Mouse (Mus musculus) kidney, adult 2 months (tissue): ENCODE measurements around the gene Tas2r119. TPM values are rescaled to one million over a fixed set of nuclear protein-coding genes. Genes with fewer than 3 reads are reported as not detected.
A peak's percentile ranks its signal among the peaks of the same experiment; 100 is the strongest.

ENCODE experiments used
- DNase-seq: peaks from one replicate; pipeline ENCODE4 v3.0.0; 2021
- H3K27ac ChIP-seq: fragments of 200-500 bp; 2 replicates; pipeline ENCODE4 v1.5.1; 2012; ENCODE audit warnings: low read depth, low read length, control low read depth, inconsistent platforms; ENCODE audit not compliant: insufficient read depth
- H3K27me3 ChIP-seq: fragments of 200-500 bp; replicated peaks from 2 replicates; pipeline ENCODE4 v1.6.1; 2012; ENCODE audit warnings: mild to moderate bottlenecking, moderate library complexity, low read length, inconsistent platforms; ENCODE audit not compliant: control insufficient read depth, insufficient read depth
- H3K36me3 ChIP-seq: fragments of 200-500 bp; 2 replicates; pipeline ENCODE4 v1.6.1; 2012; ENCODE audit warnings: mild to moderate bottlenecking, moderate library complexity, low read length, inconsistent platforms; ENCODE audit not compliant: control insufficient read depth, insufficient read depth
- H3K4me1 ChIP-seq: fragments of 200-500 bp; 2 replicates; pipeline ENCODE4 v1.6.1; 2011; ENCODE audit warnings: low read length; ENCODE audit not compliant: control insufficient read depth, insufficient read depth
- H3K4me3 ChIP-seq: fragments of 200-500 bp; 2 replicates; pipeline ENCODE4 v1.5.1; 2011; ENCODE audit warnings: mild to moderate bottlenecking, low read depth, low read length, control low read depth; ENCODE audit not compliant: insufficient read depth
- CTCF ChIP-seq: fragments of 200-500 bp; conservative IDR thresholded peaks from 2 replicates; pipeline ENCODE4 v1.5.1; 2011; ENCODE audit warnings: low read depth, mild to moderate bottlenecking, control low read depth, low read length, moderate library complexity, mixed read lengths; ENCODE audit not compliant: insufficient read depth, insufficient read length
- POLR2A ChIP-seq: fragments of 200-500 bp; IDR thresholded peaks from one replicate; pipeline ENCODE4 v1.6.1; 2011; ENCODE audit warnings: low read depth, low read length, control low read depth
- WGBS: fragments of 180-500 bp; shearing (Covaris S2); methylation state at CpG from one replicate; pipeline ENCODE4 v1.1.7; 2018; 5-methylcytosine and 5-hydroxymethylcytosine counted together
- polyA plus RNA-seq: library from polyadenylated mRNA; depleted of rRNA; stranded (reverse); fragments of >200 nt; gene quantifications from 2 replicates; pipeline ENCODE4 v1.2.3, GENCODE M21; 2012

Gene Tas2r119
- polyA plus RNA-seq, 1 experiment: not detected

DNA sequence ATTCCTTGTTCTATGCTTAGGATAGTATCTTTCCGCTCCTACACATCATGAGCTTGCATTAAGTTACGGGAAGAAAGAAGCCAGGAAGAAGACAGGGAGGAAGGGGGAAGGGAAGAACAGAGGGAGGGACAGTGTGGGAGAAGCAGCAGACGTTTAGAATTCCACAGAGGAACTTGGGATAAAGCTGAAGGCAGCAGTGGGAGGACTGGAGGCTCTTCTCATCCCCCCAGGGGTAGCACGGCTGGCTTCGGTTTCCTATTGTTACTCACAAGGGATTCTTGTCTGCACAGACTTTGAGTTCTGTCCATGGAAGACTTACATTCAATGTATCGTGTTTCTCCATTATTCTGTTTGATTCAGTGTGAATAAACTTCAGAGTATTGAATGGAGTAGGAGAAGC lies 5.3 kb upstream of the Tas2r119 start:
- Histone ChIP-seq H3K27ac (no peak overlapping the region), H3K36me3 (no peaks in the 10 kb centered on the region), H3K4me1 (no peaks in the 10 kb centered on the region), H3K4me3 (no peak overlapping the region), H3K27me3 (no peaks in the 10 kb centered on the region)
- no peak for DNase-seq
- TF ChIP-seq CTCF: no peak
- no peak for TF ChIP-seq POLR2A
- WGBS: 65% methylated on average over 6 of the region's 6 CpGs

DNA sequence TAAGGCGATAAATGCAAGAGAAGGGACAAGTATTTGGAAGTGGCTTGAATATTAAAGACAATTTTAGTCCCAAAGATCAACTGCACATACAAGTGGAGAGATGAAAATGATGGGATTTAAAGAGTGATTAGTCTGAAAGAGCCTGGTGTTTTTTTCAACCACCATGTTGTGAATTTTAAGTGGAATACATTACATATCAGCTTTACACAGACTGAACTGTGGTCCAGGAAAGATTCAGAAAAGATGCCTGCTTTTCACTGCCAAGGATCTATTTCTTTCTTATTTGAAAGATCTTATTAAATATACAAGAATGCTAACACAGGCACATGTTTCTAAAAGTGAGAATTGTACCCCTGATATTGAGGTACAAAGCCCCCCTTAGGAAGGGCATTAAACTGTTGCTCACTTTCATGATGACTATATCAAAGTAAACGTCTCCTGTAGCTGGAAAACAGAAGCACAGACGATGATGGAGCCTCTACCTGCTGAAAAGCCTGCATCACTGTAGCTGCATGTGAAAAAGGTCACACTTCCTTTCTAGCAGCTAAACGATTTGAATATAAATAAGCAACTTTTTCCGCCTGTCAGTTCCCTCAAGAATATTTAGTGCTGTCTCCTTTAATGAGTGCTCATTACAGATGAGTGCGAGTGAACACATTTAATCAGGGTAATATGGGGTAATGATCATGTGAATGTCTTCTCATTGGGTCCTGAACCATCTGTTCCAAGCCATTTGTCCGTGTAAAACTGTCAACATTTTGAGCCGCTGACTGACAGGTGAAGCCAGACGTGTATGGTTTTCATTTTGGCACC lies 4.7 kb upstream of the Tas2r119 start:
- TF ChIP-seq CTCF: no peak
- TF ChIP-seq POLR2A: no peak
- Histone ChIP-seq H3K36me3 (no peaks in the 10 kb centered on the region), H3K27me3 (no peaks in the 10 kb centered on the region), H3K4me3 (no peak overlapping the region), H3K4me1 (no peaks in the 10 kb centered on the region), H3K27ac (no peak overlapping the region)
- no peak for DNase-seq
- 71% methylated on average over 9 of the region's 9 CpGs for WGBS

DNA sequence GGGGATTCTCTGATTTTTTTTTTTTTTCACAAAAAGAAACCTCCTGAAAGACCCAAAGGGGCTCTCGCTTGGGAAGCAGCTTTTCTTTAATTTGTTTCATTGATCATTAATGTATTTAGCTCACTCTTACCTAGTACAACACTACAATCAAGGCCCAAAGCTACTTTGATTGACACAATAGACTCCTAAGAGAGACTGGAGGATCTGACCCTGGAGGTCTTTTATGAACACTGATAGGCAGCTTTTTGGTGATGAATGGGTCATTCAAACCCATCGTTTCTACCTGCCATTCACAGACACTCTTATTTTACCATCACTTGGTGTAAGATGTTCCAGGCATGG lies 4.1 kb upstream of the Tas2r119 start:
- 85% methylated on average over 2 of the region's 2 CpGs for WGBS
- DNase-seq: no peak

DNA sequence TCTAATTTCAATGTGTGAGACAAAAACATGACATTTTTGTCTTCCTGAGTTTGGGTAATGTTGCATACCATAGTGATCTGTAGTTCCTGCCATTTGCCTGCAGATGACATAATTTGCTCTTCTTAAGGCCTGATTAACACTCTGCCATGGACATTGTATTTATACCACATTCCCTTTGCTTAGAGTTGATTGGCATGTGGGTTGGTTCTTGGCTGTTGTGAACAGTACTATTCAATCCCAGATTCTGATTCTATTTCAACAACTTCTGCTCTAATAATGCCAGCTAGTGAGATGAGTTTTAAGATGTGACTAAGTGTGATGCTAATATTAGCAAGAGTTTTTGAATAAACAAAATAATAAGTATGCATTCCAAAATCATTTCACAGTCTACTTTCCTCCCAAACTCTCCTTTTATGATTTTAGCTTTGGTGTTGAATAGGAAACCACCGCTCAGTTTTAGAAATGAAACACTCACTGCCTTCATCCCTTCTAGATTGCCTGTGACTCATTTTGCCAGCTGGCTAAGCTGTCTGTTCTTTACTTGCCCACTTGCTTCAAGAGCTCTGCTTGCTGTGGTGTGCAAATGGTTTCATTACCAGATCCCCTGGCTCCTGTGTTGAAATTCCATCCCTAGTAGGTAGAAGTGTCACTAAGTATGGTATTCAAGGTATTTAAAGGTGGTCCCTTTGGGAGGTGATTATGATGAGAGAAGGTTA lies 3.1 kb downstream of the Tas2r119 start:
- Histone ChIP-seq H3K36me3 (no peaks in the 10 kb centered on the region), H3K27me3 (no peaks in the 10 kb centered on the region), H3K4me1 (peaks cover 3% of the 10 kb centered on the region; the same call in 1 of the 2 replicates), H3K27ac (no peak overlapping the region), H3K4me3 (no peak overlapping the region)
- whole genome bisulfite sequencing: 98% methylated on average over 1 of the region's 1 CpGs
- no peak for DNase-seq
- no peak for TF ChIP-seq CTCF
- no peak for TF ChIP-seq POLR2A

More for the DNA sequence above, 4.1 kb upstream of the Tas2r119 start:
- TF ChIP-seq CTCF (no peak), POLR2A (no peak)
- Histone ChIP-seq H3K4me1 (no peaks in the 10 kb centered on the region), H3K36me3 (no peaks in the 10 kb centered on the region), H3K27ac (no peak overlapping the region), H3K27me3 (no peaks in the 10 kb centered on the region), H3K4me3 (no peak overlapping the region)

DNA sequence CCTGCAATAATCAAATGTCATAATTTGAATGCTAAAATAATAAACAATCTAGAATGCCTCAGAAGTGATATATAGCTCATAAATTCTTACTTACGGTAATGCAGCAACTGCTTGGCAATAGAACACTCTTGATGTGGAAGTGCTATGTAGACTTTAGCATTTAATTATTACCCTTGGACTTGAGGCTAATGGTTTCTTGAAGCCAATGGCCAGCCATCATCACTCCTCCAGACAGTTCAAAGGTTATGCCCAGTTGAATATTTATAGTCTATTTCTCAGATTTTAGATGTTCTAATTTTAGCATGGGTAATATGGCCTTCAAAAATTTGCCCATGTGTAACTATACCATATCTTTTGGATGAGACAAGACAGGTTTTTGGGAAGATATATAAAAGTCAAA lies 4.9 kb downstream of the Tas2r119 start:
- H3K4me3 ChIP-seq: no peak overlapping the region
- 52% methylated on average over 1 of the region's 1 CpGs for WGBS
- no peaks in the 10 kb centered on the region for H3K27me3 ChIP-seq
- H3K27ac ChIP-seq: no peak overlapping the region
- DNase-seq: peak; percentile 73
- H3K4me1 ChIP-seq: peaks cover 3% of the 10 kb centered on the region; the same call in 1 of the 2 replicates
- no peaks in the 10 kb centered on the region for H3K36me3 ChIP-seq
- TF ChIP-seq POLR2A (no peak), CTCF (no peak)

DNA sequence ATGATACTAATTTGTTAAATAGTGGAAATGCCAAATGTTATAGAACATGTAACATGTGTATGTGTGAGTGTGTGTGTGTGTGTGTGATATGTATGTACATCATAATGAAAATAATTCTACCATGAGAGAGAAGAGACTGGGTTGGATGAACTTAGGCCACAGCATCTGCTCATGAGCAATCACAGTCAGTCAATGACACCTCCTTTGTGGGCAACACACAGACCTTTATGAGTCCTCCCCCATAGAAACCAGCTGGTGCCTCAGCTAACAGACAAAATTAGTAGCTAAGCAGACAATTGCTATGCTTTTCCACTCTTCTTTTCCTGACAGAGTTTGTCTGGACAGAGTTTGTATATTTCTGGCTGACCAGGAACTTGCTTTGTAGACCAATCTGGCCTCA lies 7.9 kb downstream of the Tas2r119 start:
- Histone ChIP-seq H3K27ac (no peak overlapping the region), H3K27me3 (no peaks in the 10 kb centered on the region), H3K36me3 (no peaks in the 10 kb centered on the region), H3K4me3 (no peak overlapping the region), H3K4me1 (peaks cover 3% of the 10 kb centered on the region; the same call in 1 of the 2 replicates)
- DNase-seq: no peak
- TF ChIP-seq CTCF: no peak
- TF ChIP-seq POLR2A: no peak

DNA sequence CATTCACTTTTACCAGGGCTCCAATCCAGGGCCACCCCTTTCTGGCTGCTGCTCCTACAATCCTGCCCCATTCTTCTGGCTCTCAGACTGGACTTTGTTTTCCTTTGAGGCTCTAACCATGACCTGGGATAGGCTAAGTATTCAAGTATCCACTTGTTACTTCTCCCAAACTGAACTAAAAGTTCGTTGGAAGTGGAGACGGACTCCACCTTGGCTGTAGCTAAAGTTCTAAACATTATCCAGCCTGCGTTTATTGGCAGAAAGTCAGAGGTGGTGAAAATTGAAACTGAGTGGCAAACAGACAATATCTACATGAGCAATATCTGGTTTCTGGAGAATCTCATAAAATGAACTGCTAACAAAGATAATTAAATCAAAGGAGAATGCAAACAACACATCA lies 12.8 kb downstream of the Tas2r119 start:
- peak; percentile 65 for DNase-seq
- TF ChIP-seq CTCF (no peak), POLR2A (no peak)
- 44% methylated on average over 3 of the region's 3 CpGs for WGBS
- Histone ChIP-seq H3K27me3 (no peaks in the 10 kb centered on the region), H3K36me3 (no peaks in the 10 kb centered on the region), H3K27ac (peak overlapping the region; percentile 70; the same call in 1 of the 2 replicates), H3K4me3 (no peak overlapping the region), H3K4me1 (peaks cover 17% of the 10 kb centered on the region; the same call in 1 of the 2 replicates)
